ENCODE assay signal across 19 mouse cellular contexts in genomic region chr5:89728117-89728516, GRCm38 (mm10).
DNase-seq lines count a peak whose midpoint lies in the region; ATAC-seq and TF ChIP-seq lines count a peak whose summit lies in the region.
"Had no signal": no experiment of that assay in that cellular context is flagged by ENCODE, and none has a peak within 500 bp of the region (broad histone marks: within the 10 kb centered on the region; RNA-seq: fewer than 3 reads in every experiment).

No protein-coding gene starts in this region.

- no peaks in the 10 kb centered on the region for H3K36me3 ChIP-seq in forebrain, embryonic 14.5 days (ENCODE audit: control insufficient read depth, insufficient read depth, low read length)
- no peaks in the 10 kb centered on the region for H3K36me3 ChIP-seq in forebrain, embryonic 12.5 days (replicated peaks)
- no peaks in the 10 kb centered on the region for H3K36me3 ChIP-seq in forebrain, postnatal 0 days (ENCODE audit: insufficient read depth)
- no peaks in the 10 kb centered on the region; the same call in 1 of the 2 replicates for H3K36me3 ChIP-seq in forebrain, embryonic 13.5 days (ENCODE audit: poor library complexity, severe bottlenecking)
- no peaks in the 10 kb centered on the region for H3K36me3 ChIP-seq in heart, embryonic 16.5 days (ENCODE audit: control insufficient read depth, insufficient read depth)
- H3K36me3 ChIP-seq: heart, embryonic 10.5 days; heart, embryonic 13.5 days; hindbrain, embryonic 12.5 days; hindbrain, embryonic 15.5 days had no signal

- H3K4me1 ChIP-seq in forebrain, embryonic 14.5 days (ENCODE audit: control insufficient read depth, insufficient read depth, low read length): no peaks in the 10 kb centered on the region
- H3K4me1 ChIP-seq in forebrain, embryonic 12.5 days: no peaks in the 10 kb centered on the region
- H3K4me1 ChIP-seq in forebrain, postnatal 0 days (ENCODE audit: insufficient read depth): peaks cover 5% of the 10 kb centered on the region; the same call in 1 of the 2 replicates
- no peaks in the 10 kb centered on the region for H3K4me1 ChIP-seq in forebrain, embryonic 13.5 days
- H3K4me1 ChIP-seq in heart, embryonic 16.5 days (ENCODE audit: control insufficient read depth, insufficient read depth, low read length): peaks cover 11% of the 10 kb centered on the region
- H3K4me1 ChIP-seq: heart, embryonic 10.5 days; hindbrain, embryonic 12.5 days; hindbrain, embryonic 15.5 days had no signal

- H3K27me3 ChIP-seq in forebrain, embryonic 14.5 days (replicated peaks; ENCODE audit: control insufficient read depth, insufficient read depth, low read length): no peaks in the 10 kb centered on the region
- H3K27me3 ChIP-seq in forebrain, embryonic 12.5 days: no peaks in the 10 kb centered on the region
- H3K27me3 ChIP-seq in forebrain, postnatal 0 days (ENCODE audit: insufficient read depth, low read length): no peaks in the 10 kb centered on the region
- H3K27me3 ChIP-seq in forebrain, embryonic 13.5 days: no peaks in the 10 kb centered on the region
- H3K27me3 ChIP-seq in heart, embryonic 16.5 days (ENCODE audit: control insufficient read depth, insufficient read depth, low read length): no peaks in the 10 kb centered on the region
- H3K27me3 ChIP-seq: heart, embryonic 13.5 days; hindbrain, embryonic 12.5 days; hindbrain, embryonic 15.5 days had no signal

- peak; percentile 31 for DNase-seq in forebrain, embryonic 14.5 days (ENCODE audit: low spot score)
- DNase-seq in forebrain, postnatal 0 days: peak; percentile 38
- no peak for DNase-seq in heart, adult 11 months
- DNase-seq: adrenal gland, adult 8-10 months; adrenal gland, postnatal 25 days; cerebellum, adult 18-20 months; cerebellum, adult 9-10 months; cerebellum, postnatal 14 days; gastrocnemius, adult 2 months; gastrocnemius, postnatal 14 days; kidney, adult 2 months had no signal

- no peak for TF ChIP-seq CTCF in forebrain, postnatal 0 days (IDR thresholded peaks at IDR 0.05; ENCODE audit: low read depth)

- no peak overlapping the region for H3K4me3 ChIP-seq in forebrain, embryonic 14.5 days (ENCODE audit: low read depth, low read length)
- H3K4me3 ChIP-seq in forebrain, embryonic 12.5 days (replicated peaks): no peak overlapping the region
- no peak overlapping the region for H3K4me3 ChIP-seq in forebrain, postnatal 0 days (ENCODE audit: low read depth, low read length)
- no peak overlapping the region for H3K4me3 ChIP-seq in forebrain, embryonic 13.5 days
- no peak overlapping the region for H3K4me3 ChIP-seq in heart, embryonic 16.5 days (ENCODE audit: low read length)
- H3K4me3 ChIP-seq: gastrocnemius, adult 2 months; heart, embryonic 10.5 days; heart, embryonic 13.5 days; hindbrain, embryonic 12.5 days; hindbrain, embryonic 15.5 days had no signal

- no peaks in the 10 kb centered on the region; the same call in 1 of the 2 replicates for H3K9me3 ChIP-seq in forebrain, embryonic 14.5 days (replicated peaks; ENCODE audit: control insufficient read depth, low read length)
- H3K9me3 ChIP-seq in forebrain, embryonic 12.5 days: 0 out of 2 replicates have a peak, but pooled peaks cover 9% of the 10 kb centered on the region
- H3K9me3 ChIP-seq in forebrain, postnatal 0 days (ENCODE audit: low read length): no peaks in the 10 kb centered on the region
- peaks cover 7% of the 10 kb centered on the region; the same call in 1 of the 2 replicates for H3K9me3 ChIP-seq in forebrain, embryonic 13.5 days (replicated peaks)
- peaks cover 4% of the 10 kb centered on the region; the same call in 1 of the 2 replicates for H3K9me3 ChIP-seq in heart, embryonic 16.5 days (replicated peaks; ENCODE audit: control insufficient read depth, low read length)
- H3K9me3 ChIP-seq: heart, embryonic 10.5 days; hindbrain, embryonic 15.5 days had no signal

- no peak overlapping the region for H3K4me2 ChIP-seq in forebrain, embryonic 14.5 days (ENCODE audit: low read length)
- H3K4me2 ChIP-seq in forebrain, embryonic 12.5 days: no peak overlapping the region
- H3K4me2 ChIP-seq in forebrain, postnatal 0 days (ENCODE audit: low read depth): no peak overlapping the region
- no peak overlapping the region for H3K4me2 ChIP-seq in forebrain, embryonic 13.5 days
- peak overlapping the region; percentile 26; the same call in 1 of the 2 replicates for H3K4me2 ChIP-seq in heart, embryonic 16.5 days (ENCODE audit: low read depth, low read length)
- H3K4me2 ChIP-seq: hindbrain, embryonic 12.5 days; hindbrain, embryonic 15.5 days had no signal

- WGBS in forebrain, embryonic 14.5 days: 84% methylated on average over 3 of the region's 3 CpGs
- 89% methylated on average over 3 of the region's 3 CpGs for WGBS in forebrain, embryonic 12.5 days
- WGBS in forebrain, postnatal 0 days: 54% methylated on average over 3 of the region's 3 CpGs
- 89% methylated on average over 3 of the region's 3 CpGs for WGBS in forebrain, embryonic 13.5 days
- 32% methylated on average over 3 of the region's 3 CpGs for WGBS in heart, embryonic 16.5 days

- H3K9ac ChIP-seq in forebrain, embryonic 14.5 days (ENCODE audit: low read length): no peak overlapping the region
- no peak overlapping the region for H3K9ac ChIP-seq in forebrain, embryonic 12.5 days
- no peak overlapping the region for H3K9ac ChIP-seq in forebrain, postnatal 0 days
- no peak overlapping the region for H3K9ac ChIP-seq in forebrain, embryonic 13.5 days
- no peak overlapping the region for H3K9ac ChIP-seq in heart, embryonic 16.5 days (ENCODE audit: low read length)
- H3K9ac ChIP-seq: heart, embryonic 13.5 days; hindbrain, embryonic 12.5 days; hindbrain, embryonic 15.5 days had no signal

- no peak for ATAC-seq in forebrain, embryonic 14.5 days
- ATAC-seq in forebrain, embryonic 12.5 days (ENCODE audit: low FRiP score): no peak
- ATAC-seq in forebrain, postnatal 0 days: peak; percentile 79
- no peak; the same call in 1 of the 2 replicates for ATAC-seq in forebrain, embryonic 13.5 days
- no peak for ATAC-seq in heart, embryonic 16.5 days (replicated peaks; ENCODE audit: extremely low read depth, insufficient read depth, low FRiP score)
- ATAC-seq: activated CD4-positive, CD25-positive, alpha-beta regulatory T cell, adult 4 months had no signal

- no peak overlapping the region for H3K27ac ChIP-seq in forebrain, embryonic 14.5 days (ENCODE audit: low read depth, low read length)
- H3K27ac ChIP-seq in forebrain, embryonic 12.5 days: no peak overlapping the region
- no peak overlapping the region for H3K27ac ChIP-seq in forebrain, postnatal 0 days (ENCODE audit: low read depth, low read length)
- H3K27ac ChIP-seq in forebrain, embryonic 13.5 days: no peak overlapping the region
- H3K27ac ChIP-seq in heart, embryonic 16.5 days (ENCODE audit: low read length): no peak overlapping the region; the same call in 1 of the 2 replicates
- H3K27ac ChIP-seq: gastrocnemius, adult 2 months; heart, embryonic 10.5 days; hindbrain, embryonic 12.5 days; hindbrain, embryonic 15.5 days had no signal
